Mouse (Mus musculus) kidney, postnatal 14 days (tissue): ENCODE results near the gene Cpox.
A peak's percentile ranks its signal among the peaks of the same experiment; 100 is the strongest.

Experiments used
- DNase-seq: peaks from one replicate; pipeline ENCODE4 v3.0.0; 2022; ENCODE audit warnings: mixed read lengths

The Cpox gene

GRCm38 (mm10) chr16:58702329-58702932 lies 32.3 kb downstream of the Cpox start:
- DNase-seq = no peak

GRCm38 (mm10) chr16:58703382-58704124 lies 33.5 kb downstream of the Cpox start:
- DNase-seq = peak; percentile 37

- no peak for DNase-seq
These were observed 34.9 kb downstream of the Cpox start for GRCm38 (mm10) chr16:58704999-58705398.

GRCm38 (mm10) chr16:58707276-58707905 lies 37.3 kb downstream of the Cpox start:
- no peak for DNase-seq

GRCm38 (mm10) chr16:58708601-58709475 lies 38.7 kb downstream of the Cpox start:
- no peak for DNase-seq

GRCm38 (mm10) chr16:58709536-58709935 lies 39.4 kb downstream of the Cpox start:
- no peak for DNase-seq

GRCm38 (mm10) chr16:58712221-58712620 lies 42.1 kb downstream of the Cpox start:
- DNase-seq = no peak

- DNase-seq = no peak
These were observed 43.0 kb downstream of the Cpox start for GRCm38 (mm10) chr16:58713128-58713527.

- no peak for DNase-seq
These were observed 44.9 kb downstream of the Cpox start for GRCm38 (mm10) chr16:58715018-58715417.

- DNase-seq = no peak
These were observed 48.6 kb downstream of the Cpox start, which contains the start of gene Gpr15 for GRCm38 (mm10) chr16:58718666-58719120. Gene Gpr15, minus strand, starts transcription at chr16:58719070.

GRCm38 (mm10) chr16:58722292-58722691 lies 52.2 kb downstream of the Cpox start:
- DNase-seq = no peak

GRCm38 (mm10) chr16:58726680-58727476 lies 56.8 kb downstream of the Cpox start:
- DNase-seq = no peak

- DNase-seq = peak; percentile 97
These were observed 57.5 kb downstream of the Cpox start, which contains the start of gene Cldnd1 for GRCm38 (mm10) chr16:58727477-58728131. Gene Cldnd1, plus strand, starts transcription at chr16:58727910.

- no peak for DNase-seq
These were observed 58.1 kb downstream of the Cpox start for GRCm38 (mm10) chr16:58728176-58728671.

- DNase-seq = no peak
These were observed 68.1 kb downstream of the Cpox start for GRCm38 (mm10) chr16:58738205-58738604.

GRCm38 (mm10) chr16:58738800-58739199 lies 68.7 kb downstream of the Cpox start:
- DNase-seq = no peak

GRCm38 (mm10) chr16:58740751-58741150 lies 70.7 kb downstream of the Cpox start:
- DNase-seq = no peak

- no peak for DNase-seq
These were observed 76.6 kb downstream of the Cpox start for GRCm38 (mm10) chr16:58746715-58747114.

- no peak for DNase-seq
These were observed 81.2 kb downstream of the Cpox start for GRCm38 (mm10) chr16:58751314-58751713.

GRCm38 (mm10) chr16:58756191-58756590 lies 86.1 kb downstream of the Cpox start:
- DNase-seq = no peak

- DNase-seq = no peak
These were observed 93.0 kb downstream of the Cpox start, which contains the start of gene Olfr172 for GRCm38 (mm10) chr16:58763076-58763475. Gene Olfr172, minus strand, starts transcription at chr16:58763176.
